Mouse (Mus musculus) ovary, adult 10 weeks (tissue): ENCODE results near the gene Rps6ka3. TPM values are rescaled to one million over a fixed set of nuclear protein-coding genes. Genes with fewer than 3 reads are reported as not detected.

ENCODE experiments used
- polyA plus RNA-seq: library from polyadenylated mRNA; stranded (reverse); fragments of 350-450 nt; fragmentation: Illumina TruSeq; extraction: RNeasy Lipid Tissue Mini Kit (QIAGEN cat#74804); gene quantifications from one replicate; pipeline ENCODE4 v1.2.3, GENCODE M21; 2014

The Rps6ka3 gene
- polyA plus RNA-seq = 280 TPM

GRCm38 (mm10) chrX:159210007-159210406, at the start of gene Rps6ka3:
Gene Rps6ka3, plus strand, starts transcription at chrX:159210307.

GRCm38 (mm10) chrX:159371831-159372752, 162.0 kb downstream of the Rps6ka3 start, which contains the start of gene Eif1ax:
Gene Eif1ax, plus strand, starts transcription at chrX:159372178.

GRCm38 (mm10) chrX:159414130-159414828, 204.2 kb downstream of the Rps6ka3 start, which contains the start of gene Map7d2:
Gene Map7d2, plus strand, starts transcription at chrX:159414572.

Other genes starting within 250 kb of the Rps6ka3 start
- 188 TPM for gene Eif1ax, start 161.9 kb downstream of the Rps6ka3 start, polyA plus RNA-seq
- 5.2 TPM for gene Map7d2, start 204.3 kb downstream of the Rps6ka3 start, polyA plus RNA-seq